Mouse (Mus musculus) CH12.LX (cell line): ENCODE measurements around the gene Gpx4. TPM values are rescaled to one million over a fixed set of nuclear protein-coding genes. Genes with fewer than 3 reads are reported as not detected.

ENCODE experiments used
- DNase-seq: peaks from one replicate; pipeline ENCODE4 v3.0.0-alpha.2; 2013; ENCODE audit errors: extremely low read depth
- H3K27ac ChIP-seq: 2 replicates; pipeline ENCODE4 v1.5.1; 2012; ENCODE audit warnings: low read depth, mild to moderate bottlenecking, control low read depth, moderate library complexity; ENCODE audit not compliant: insufficient read depth
- H3K27me3 ChIP-seq: replicated peaks from 2 replicates; pipeline ENCODE3; 2012; ENCODE audit warnings: inconsistent platforms
- H3K36me3 ChIP-seq, 2 experiments: replicated peaks in 1 of 2; 2 replicates each; pipeline versions ENCODE3 to v1.6.1; 2012; ENCODE audit warnings: inconsistent platforms in 1 of 2, low read length in 1 of 2, mild to moderate bottlenecking in 1 of 2, mixed read lengths in 1 of 2, moderate library complexity in 1 of 2; ENCODE audit not compliant: control insufficient read depth in 1 of 2, insufficient read depth in 1 of 2
- H3K4me1 ChIP-seq, 2 experiments: 2 replicates each; pipeline ENCODE4 v1.6.1; 2012; ENCODE audit warnings: inconsistent platforms in 1 of 2, moderate library complexity in 1 of 2; ENCODE audit not compliant: insufficient read depth in 2 of 2, control insufficient read depth in 1 of 2
- H3K4me2 ChIP-seq: 2 replicates; pipeline ENCODE4 v1.6.1; 2012; ENCODE audit warnings: low read depth, mild to moderate bottlenecking, control low read depth; ENCODE audit not compliant: poor library complexity, insufficient read depth, severe bottlenecking
- H3K4me3 ChIP-seq, 3 experiments: fragments of 150-350 bp in 1 of 3; sonication (generic) in 1 of 3; replicated peaks in 1 of 3; 2 replicates each; pipeline versions ENCODE3 to v1.5.1; 2011 to 2012; ENCODE audit warnings: low read depth in 2 of 3, low read length in 2 of 3, mild to moderate bottlenecking in 2 of 3, moderate library complexity in 2 of 3, control low read depth in 1 of 3, improper control_type of control experiment in 1 of 3, inconsistent platforms in 1 of 3, mixed read lengths in 1 of 3; ENCODE audit not compliant: poor library complexity in 1 of 3
- H3K79me2 ChIP-seq: replicated peaks from 2 replicates; pipeline ENCODE4 v1.6.1; 2012; ENCODE audit warnings: mild to moderate bottlenecking, moderate library complexity; ENCODE audit not compliant: control insufficient read depth, poor library complexity, insufficient read depth, severe bottlenecking; ENCODE audit errors: extremely low read depth
- H3K9ac ChIP-seq: 2 replicates; pipeline ENCODE4 v1.6.1; 2012; ENCODE audit warnings: low read depth, mild to moderate bottlenecking, control low read depth, moderate library complexity; ENCODE audit not compliant: insufficient read depth
- H3K9me3 ChIP-seq: replicated peaks from 2 replicates; pipeline ENCODE3; 2012; ENCODE audit warnings: low read length, inconsistent platforms, mixed read lengths
- CHD2 ChIP-seq: IDR thresholded peaks from 2 replicates; pipeline ENCODE4 v1.6.1; 2011; ENCODE audit warnings: low read length, improper control_type of control experiment
- CTCF ChIP-seq, 2 experiments: IDR thresholded peaks in 1 of 2; conservative IDR thresholded peaks in 1 of 2; 2 replicates each; pipeline ENCODE4 v1.5.1; 2011 to 2012; ENCODE audit warnings: low read depth in 2 of 2, low read length in 2 of 2, improper control_type of control experiment in 1 of 2, inconsistent platforms in 1 of 2, mild to moderate bottlenecking in 1 of 2, moderate library complexity in 1 of 2
- ELF1 ChIP-seq: IDR thresholded peaks from 2 replicates; pipeline ENCODE4 v1.6.1; 2014; ENCODE audit warnings: low read depth, mild to moderate bottlenecking, inconsistent platforms, low read length, improper control_type of control experiment
- EP300 ChIP-seq: IDR thresholded peaks from 2 replicates; pipeline ENCODE4 v1.6.1; 2011; ENCODE audit warnings: low read length, improper control_type of control experiment
- ETS1 ChIP-seq: conservative IDR thresholded peaks from 2 replicates; pipeline ENCODE4 v1.6.1; 2012; ENCODE audit warnings: low read depth, mild to moderate bottlenecking, inconsistent platforms, low read length, improper control_type of control experiment, moderate library complexity
- GABPA ChIP-seq: IDR thresholded peaks from 2 replicates; pipeline ENCODE4 v1.6.1; 2012; ENCODE audit warnings: low read depth, low read length, improper control_type of control experiment, inconsistent platforms; ENCODE audit not compliant: insufficient replicate concordance
- HCFC1 ChIP-seq: IDR thresholded peaks from 2 replicates; pipeline ENCODE4 v1.6.1; 2012; ENCODE audit warnings: low read depth, mild to moderate bottlenecking, inconsistent platforms, low read length, improper control_type of control experiment
- MAFK ChIP-seq: IDR thresholded peaks from 2 replicates; pipeline ENCODE4 v1.6.1; 2011; ENCODE audit warnings: low read length, improper control_type of control experiment; ENCODE audit not compliant: insufficient replicate concordance
- MAZ ChIP-seq: IDR thresholded peaks from 2 replicates; pipeline ENCODE4 v1.6.1; 2012; ENCODE audit warnings: low read depth, mild to moderate bottlenecking, inconsistent platforms, low read length, improper control_type of control experiment, moderate library complexity
- MXI1 ChIP-seq: IDR thresholded peaks from 2 replicates; pipeline ENCODE4 v1.6.1; 2011; ENCODE audit warnings: mild to moderate bottlenecking, low read depth, low read length, improper control_type of control experiment
- NELFE ChIP-seq: IDR thresholded peaks from 2 replicates; pipeline ENCODE4 v1.6.1; 2011; ENCODE audit warnings: low read depth, low read length, improper control_type of control experiment
- NRF1 ChIP-seq: IDR thresholded peaks from 2 replicates; pipeline ENCODE4 v1.6.1; 2014; ENCODE audit warnings: low read depth, mild to moderate bottlenecking, inconsistent platforms, low read length, improper control_type of control experiment, moderate library complexity
- RCOR1 ChIP-seq: conservative IDR thresholded peaks from 2 replicates; pipeline ENCODE4 v1.6.1; 2012; ENCODE audit warnings: low read depth, mild to moderate bottlenecking, inconsistent platforms, low read length, improper control_type of control experiment
- SIN3A ChIP-seq: IDR thresholded peaks from 2 replicates; pipeline ENCODE4 v1.6.1; 2012; ENCODE audit warnings: low read length, improper control_type of control experiment, inconsistent platforms
- SMC3 ChIP-seq: IDR thresholded peaks from 2 replicates; pipeline ENCODE4 v1.6.1; 2011; ENCODE audit warnings: low read depth, low read length, improper control_type of control experiment
- TCF12 ChIP-seq: IDR thresholded peaks from 2 replicates; pipeline ENCODE4 v1.6.1; 2014; ENCODE audit warnings: low read depth, mild to moderate bottlenecking, inconsistent platforms, low read length, improper control_type of control experiment
- USF1 ChIP-seq: IDR thresholded peaks from 2 replicates; pipeline ENCODE4 v1.6.1; 2014; ENCODE audit warnings: low read depth, mild to moderate bottlenecking, inconsistent platforms, low read length, improper control_type of control experiment
- USF2 ChIP-seq: conservative IDR thresholded peaks from 2 replicates; pipeline ENCODE4 v1.6.1; 2011; ENCODE audit warnings: low read depth, low read length, improper control_type of control experiment
- ZC3H11A ChIP-seq: IDR thresholded peaks from 2 replicates; pipeline ENCODE4 v1.6.1; 2012; ENCODE audit warnings: low read depth, mild to moderate bottlenecking, inconsistent platforms, low read length, improper control_type of control experiment
- ZKSCAN1 ChIP-seq: IDR thresholded peaks from 2 replicates; pipeline ENCODE4 v1.6.1; 2012; ENCODE audit warnings: low read depth, inconsistent platforms, low read length, improper control_type of control experiment, borderline replicate concordance
- ZMIZ1 ChIP-seq: IDR thresholded peaks from 2 replicates; pipeline ENCODE4 v1.6.1; 2012; ENCODE audit warnings: low read depth, mild to moderate bottlenecking, inconsistent platforms, low read length, improper control_type of control experiment
- ZNF384 ChIP-seq: IDR thresholded peaks from 2 replicates; pipeline ENCODE4 v1.6.1; 2012; ENCODE audit warnings: low read depth, low read length, improper control_type of control experiment, inconsistent platforms
- dilution Hi-C: fragments of 300-500 bp; cut with MboI; formaldehyde crosslinking; loops from 2 replicates; pipeline ENCODE4 v1.14.3; 2020; ENCODE audit warnings: low sequenced_read_pairs; ENCODE audit not compliant: extremely low pct_unique_long_range_greater_than_20kb, extremely low pct_ligation_motif_present
- in situ Hi-C: fragments of 300-500 bp; cut with MboI; formaldehyde crosslinking; loops from 3 replicates; pipeline ENCODE4 v1.14.3; 2019; ENCODE audit warnings: low sequenced_read_pairs, low pct_ligation_motif_present, low pct_unique_long_range_greater_than_20kb, mixed read lengths
- polyA plus RNA-seq: library from polyadenylated mRNA; unstranded; fragments of >175 nt; gene quantifications from 2 replicates; pipeline ENCODE4 v1.2.1, GENCODE M21; 2012; ENCODE audit warnings: low read depth; ENCODE audit not compliant: insufficient read length
- total RNA-seq, 2 experiments: library from RNA; depleted of rRNA; stranded (reverse); fragments of 300-350 nt in 1 of 2; fragments of >200 nt in 1 of 2; gene quantifications; 2 replicates each; pipeline ENCODE4 v1.2.3; 2012 to 2014

Gene Gpx4
- total and polyA plus RNA-seq, 3 experiments, result 332 to 459 (median 386) TPM

DNA sequence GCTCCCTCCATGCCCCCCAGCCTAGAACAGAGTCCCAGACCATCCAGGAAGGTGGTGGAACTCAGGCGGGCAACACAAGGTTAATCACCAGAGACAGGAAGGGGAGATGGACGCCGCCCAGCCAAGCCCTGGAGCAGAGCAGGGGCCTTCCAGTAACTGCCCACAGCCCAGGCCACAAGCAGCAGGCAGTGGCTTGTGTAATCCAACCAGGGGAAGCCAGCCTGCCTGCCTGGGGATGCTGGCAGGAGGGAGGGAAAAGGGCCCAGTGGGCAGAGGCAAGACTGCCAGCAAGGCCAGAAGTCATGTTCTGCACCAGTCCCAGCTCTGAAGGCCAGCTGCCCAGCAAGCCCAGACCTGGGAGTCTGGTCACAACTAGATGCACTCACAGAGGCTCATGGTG is 39.9 kb downstream of the Gpx4 start:
- Histone ChIP-seq H3K4me3 (no peak overlapping the region), H3K79me2 (no peaks in the 10 kb centered on the region), H3K4me2 (no peak overlapping the region), H3K27ac (no peak overlapping the region), H3K36me3 (peaks cover 31 to 89% of the 10 kb centered on the region in 2 experiments), H3K4me1 (peaks cover 8 to 42% of the 10 kb centered on the region in 2 experiments), H3K27me3 (no peaks in the 10 kb centered on the region), H3K9ac (no peak overlapping the region), H3K9me3 (no peaks in the 10 kb centered on the region)
- in situ Hi-C loops, result no loop called here
- dilution Hi-C loops, result no loop called here
- no peak for TF ChIP-seq HCFC1
- no peak for TF ChIP-seq SMC3
- no peak for TF ChIP-seq MAZ
- no peak for TF ChIP-seq CHD2
- no peak for TF ChIP-seq ZMIZ1
- TF ChIP-seq MXI1, result no peak
- no peak for TF ChIP-seq GABPA
- no peak for TF ChIP-seq ZNF384
- TF ChIP-seq USF1, result no peak
- TF ChIP-seq RCOR1, result no peak
- no peak for TF ChIP-seq USF2
- TF ChIP-seq ELF1, result no peak
- no peak for TF ChIP-seq CTCF (conservative IDR thresholded peaks at IDR 0.05 in 1 of 2, IDR thresholded peaks at IDR 0.05 in 1 of 2; ENCODE audit: low read depth in 2 of 2, low read length in 2 of 2)
- TF ChIP-seq TCF12, result no peak
- TF ChIP-seq NELFE, result no peak
- no peak for DNase-seq

DNA sequence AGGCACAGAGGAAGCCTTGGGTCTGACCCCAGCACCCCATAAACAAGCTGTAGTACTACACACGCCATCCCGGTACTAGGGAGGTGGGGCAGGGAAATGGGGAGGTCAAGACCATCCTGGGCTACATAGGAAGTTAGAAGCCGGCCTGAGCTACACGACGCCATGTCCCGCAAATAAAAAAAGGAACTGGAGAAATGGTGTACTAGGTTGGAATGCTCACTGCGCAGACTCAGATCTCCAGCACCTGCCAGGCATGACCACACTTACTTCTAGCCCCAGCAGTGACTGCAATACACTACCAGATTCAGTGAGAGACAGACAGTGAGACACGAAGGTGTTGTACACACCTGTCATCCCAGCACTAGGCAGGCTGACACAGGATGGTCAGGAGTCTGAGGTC is 40.5 kb downstream of the Gpx4 start:
- H3K36me3 ChIP-seq, result peaks cover 25 to 89% of the 10 kb centered on the region in 2 experiments
- dilution Hi-C loops, result no loop called here
- DNase-seq, result no peak
- H3K79me2 ChIP-seq, result no peaks in the 10 kb centered on the region
- no peak overlapping the region for H3K4me2 ChIP-seq
- H3K27me3 ChIP-seq, result no peaks in the 10 kb centered on the region
- no peaks in the 10 kb centered on the region for H3K9me3 ChIP-seq
- H3K9ac ChIP-seq, result no peak overlapping the region
- H3K27ac ChIP-seq, result no peak overlapping the region
- H3K4me3 ChIP-seq, result no peak overlapping the region
- in situ Hi-C loops, result no loop called here
- H3K4me1 ChIP-seq, result peaks cover 3 to 36% of the 10 kb centered on the region in 2 experiments
- TF ChIP-seq CTCF (conservative IDR thresholded peaks at IDR 0.05 in 1 of 2, IDR thresholded peaks at IDR 0.05 in 1 of 2; ENCODE audit: low read depth in 2 of 2, low read length in 2 of 2) (no peak), ZKSCAN1 (no peak), RCOR1 (no peak), ZC3H11A (no peak), SIN3A (no peak), NELFE (no peak), ETS1 (no peak), NRF1 (no peak), MAFK (no peak), EP300 (no peak)
